Mouse (Mus musculus) natural killer cell, adult 2 months (primary cell): ENCODE data around the gene St5.
A peak's percentile ranks its signal among the peaks of the same experiment; 100 is the strongest.

Experiments used
- DNase-seq, 2 experiments: peaks; one replicate each; pipeline ENCODE4 v3.0.0; 2022; ENCODE audit warnings: low spot score in 2 of 2

Gene St5

DNA sequence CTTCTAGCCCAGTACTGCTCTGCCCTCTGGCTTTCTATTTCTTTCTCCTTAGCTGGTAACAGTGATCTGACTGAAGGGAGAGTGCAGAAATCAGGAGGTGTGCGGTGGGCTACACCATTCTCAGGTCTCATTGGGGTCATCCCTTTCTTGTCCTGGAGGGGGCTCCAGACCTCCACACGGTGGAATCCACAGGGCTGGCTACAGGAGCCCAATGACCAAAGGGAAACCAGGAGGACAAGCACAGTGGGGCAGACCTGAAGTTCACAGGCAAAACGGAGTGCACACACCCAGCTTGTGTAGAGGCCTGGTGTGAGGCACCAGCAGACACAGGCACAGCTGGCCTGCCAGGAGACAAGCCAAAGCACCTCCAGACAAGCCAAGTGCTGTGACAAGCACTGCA lies 175.0 kb downstream of the St5 start:
- DNase-seq, result peak in 1 of 2 experiments; percentile 23

DNA sequence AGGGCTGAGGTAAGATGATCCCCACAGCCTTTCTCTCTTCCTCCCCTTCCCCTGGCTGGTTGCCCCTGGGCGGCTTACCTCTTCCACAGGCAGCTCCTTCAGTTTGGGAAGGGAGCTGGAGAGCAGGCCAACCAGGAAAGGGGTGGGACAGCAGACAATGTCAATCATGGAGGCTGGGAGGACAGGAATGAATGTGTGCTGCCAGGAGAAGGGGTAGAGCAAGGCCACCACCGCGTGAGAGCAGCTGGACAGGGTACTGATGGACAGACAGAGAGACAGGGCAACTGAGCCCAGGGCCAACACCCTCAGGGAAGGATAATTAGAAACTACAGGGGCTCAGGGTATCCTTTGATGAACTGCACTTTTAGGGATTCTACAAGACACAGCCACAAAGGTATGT lies 175.9 kb downstream of the St5 start:
- no peak for DNase-seq

- DNase-seq, result no peak
These were observed 177.4 kb downstream of the St5 start for GRCm38 (mm10) chr7:109525740-109526663.

DNA sequence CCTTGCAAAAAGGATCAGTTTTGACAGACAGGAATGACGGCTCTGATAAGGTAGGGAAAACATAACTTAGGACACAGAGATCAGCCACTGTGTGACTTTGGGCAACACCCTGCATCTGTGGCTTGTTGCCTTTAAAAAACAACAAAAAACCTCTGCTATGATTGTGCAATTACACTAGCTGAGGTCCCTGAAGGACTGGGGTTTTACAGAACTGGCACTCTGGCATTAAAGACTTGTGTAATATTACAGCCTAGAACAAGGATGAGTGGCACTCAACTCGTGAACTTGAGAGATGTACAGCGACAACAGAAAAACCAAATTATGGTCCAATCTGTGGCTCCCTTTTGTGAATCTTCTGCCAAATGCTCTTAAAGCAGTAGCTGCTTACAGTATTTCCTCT lies 178.6 kb downstream of the St5 start:
- no peak for DNase-seq

DNA sequence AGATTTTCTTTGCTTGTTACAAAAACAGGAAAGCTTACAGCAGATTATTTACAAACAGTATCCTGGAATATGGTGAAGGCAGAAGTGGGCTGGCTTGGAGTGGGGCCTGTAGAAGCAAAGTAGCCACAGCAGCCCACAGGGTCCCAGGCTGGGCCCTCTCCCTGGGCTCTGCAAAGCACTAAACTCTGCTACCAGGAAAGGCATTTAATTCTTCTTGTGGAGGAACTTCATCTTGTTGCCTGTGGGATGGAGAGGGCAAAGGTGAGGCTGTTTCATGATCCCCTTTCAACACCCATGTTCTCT lies 179.0 kb downstream of the St5 start:
- DNase-seq, result no peak

DNA sequence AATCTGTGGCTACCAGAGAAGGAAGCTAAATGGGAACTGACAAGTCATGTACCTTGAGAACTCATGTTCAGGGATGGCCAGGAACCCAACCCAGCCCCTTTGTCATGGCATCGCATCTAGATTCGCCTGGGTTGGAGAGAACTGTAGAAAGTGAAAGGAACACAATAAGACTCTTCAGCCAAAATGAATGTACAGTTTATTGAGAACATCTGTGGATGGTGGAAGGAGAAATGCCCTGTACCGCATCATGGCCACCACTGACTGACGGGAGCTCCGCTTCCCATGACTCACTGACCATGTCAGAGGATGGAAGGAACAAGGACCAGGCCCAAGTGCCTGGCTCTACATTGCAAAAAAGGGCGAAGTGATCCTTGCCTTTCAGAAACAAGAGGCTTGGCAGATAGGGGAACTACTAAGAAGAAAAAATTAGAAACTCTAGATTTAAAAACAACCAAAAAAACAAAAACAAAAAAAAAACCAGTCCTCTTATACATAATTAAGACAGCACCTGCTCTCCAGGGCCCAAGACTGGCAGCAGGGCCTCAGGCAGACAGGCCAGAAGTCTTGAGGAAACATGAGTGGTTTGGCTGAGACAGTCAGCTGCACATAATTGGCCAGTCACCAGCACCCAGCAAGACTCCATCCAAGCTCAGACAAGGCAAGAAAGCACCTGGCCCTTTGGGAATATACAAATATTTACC lies 179.5 kb downstream of the St5 start:
- no peak for DNase-seq

- no peak for DNase-seq
These were observed 180.1 kb downstream of the St5 start for GRCm38 (mm10) chr7:109523304-109523703.

DNA sequence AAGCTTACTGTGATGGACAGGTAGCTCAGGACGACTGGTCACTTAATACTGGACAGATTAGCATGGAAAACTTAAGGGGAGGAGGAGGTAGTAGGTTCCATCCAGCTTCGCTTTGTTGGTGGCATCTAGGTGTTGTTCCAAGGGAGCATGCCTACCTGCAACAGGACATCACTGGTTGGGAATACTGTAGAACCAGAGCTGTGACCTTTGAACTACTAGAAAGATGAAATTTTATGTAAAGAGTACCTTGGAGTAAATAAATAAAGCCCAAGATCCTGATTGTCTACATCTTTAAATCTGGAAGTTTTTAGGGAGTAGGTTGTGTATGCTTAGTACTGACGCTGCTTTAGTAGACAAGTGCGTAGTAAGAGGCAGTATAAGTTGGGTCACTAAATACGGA lies 181.3 kb downstream of the St5 start:
- no peak for DNase-seq

DNA sequence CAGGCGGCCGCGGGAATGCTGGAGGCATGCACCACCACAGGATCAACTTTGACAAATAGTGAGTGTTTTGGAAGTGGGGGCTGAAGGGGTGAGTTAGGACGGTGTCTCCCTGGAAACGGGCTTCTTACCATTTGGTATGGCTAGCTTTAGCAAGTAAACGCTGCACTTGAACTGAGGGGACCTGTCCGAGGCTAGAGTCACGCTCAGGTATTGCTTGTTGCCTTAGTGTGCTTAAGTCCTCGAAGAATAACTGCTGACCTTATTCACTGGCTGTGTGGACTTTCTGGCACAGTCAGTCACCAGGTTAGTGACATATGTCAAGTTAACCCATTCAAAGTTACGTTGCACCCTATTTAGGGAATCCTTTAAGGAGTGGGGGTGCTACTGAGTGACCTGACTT lies 183.5 kb downstream of the St5 start:
- DNase-seq, result no peak

GRCm38 (mm10) chr7:109518838-109519696 lies 184.3 kb downstream of the St5 start, which contains the start of gene Rpl27a:
Rpl27a (plus strand) TSS chr7:109519147.
- peak; percentile 99 for DNase-seq

DNA sequence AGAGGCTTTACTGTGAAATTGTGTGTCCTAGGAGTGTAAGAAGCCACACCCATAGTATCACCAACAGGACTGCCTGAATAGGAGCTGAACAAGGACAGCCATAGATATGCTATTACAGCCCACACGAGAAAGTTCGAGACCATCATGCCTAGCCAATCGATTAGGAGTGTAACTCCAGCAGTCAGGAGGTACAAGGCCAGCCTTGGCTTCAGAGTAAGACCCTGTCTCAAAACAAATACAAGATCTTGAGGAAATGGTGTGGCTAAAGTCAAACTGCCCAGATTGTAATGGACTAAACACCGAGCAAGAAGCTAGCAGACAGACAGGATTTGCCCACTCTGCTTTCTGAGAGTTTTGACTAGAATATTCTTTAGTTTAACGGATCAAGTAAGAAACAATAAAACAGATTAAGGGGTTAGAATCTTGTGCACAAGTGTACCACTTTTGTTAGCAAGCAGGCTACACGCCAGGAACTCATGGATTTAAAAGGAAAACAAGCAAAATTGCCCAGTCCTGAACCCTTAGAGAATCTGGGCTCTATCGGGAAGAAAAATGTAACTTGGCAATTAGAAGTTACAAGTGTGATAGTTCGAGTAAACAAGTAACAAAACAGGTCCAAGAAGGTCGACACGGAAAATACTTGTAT lies 185.2 kb downstream of the St5 start:
- DNase-seq, result no peak

DNA sequence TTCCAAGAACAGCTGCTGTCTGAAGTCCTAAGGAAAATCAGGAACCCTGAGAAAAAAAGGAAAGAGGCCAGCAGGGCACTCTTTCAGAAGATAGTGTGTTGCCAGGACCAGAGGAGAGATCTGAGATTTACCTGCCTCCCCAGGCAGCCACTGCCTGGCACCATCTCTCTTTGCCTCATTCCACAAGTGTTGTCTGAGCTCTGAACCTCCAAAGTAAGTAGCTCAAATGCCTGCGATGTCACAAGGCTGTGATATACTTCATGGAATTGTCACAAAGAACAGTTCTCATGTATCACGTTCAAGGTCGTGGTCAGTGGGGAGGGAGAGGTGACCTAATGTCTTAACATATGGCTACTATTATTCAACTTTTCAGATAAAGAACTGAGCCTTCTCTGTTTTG lies 186.9 kb downstream of the St5 start:
- no peak for DNase-seq

DNA sequence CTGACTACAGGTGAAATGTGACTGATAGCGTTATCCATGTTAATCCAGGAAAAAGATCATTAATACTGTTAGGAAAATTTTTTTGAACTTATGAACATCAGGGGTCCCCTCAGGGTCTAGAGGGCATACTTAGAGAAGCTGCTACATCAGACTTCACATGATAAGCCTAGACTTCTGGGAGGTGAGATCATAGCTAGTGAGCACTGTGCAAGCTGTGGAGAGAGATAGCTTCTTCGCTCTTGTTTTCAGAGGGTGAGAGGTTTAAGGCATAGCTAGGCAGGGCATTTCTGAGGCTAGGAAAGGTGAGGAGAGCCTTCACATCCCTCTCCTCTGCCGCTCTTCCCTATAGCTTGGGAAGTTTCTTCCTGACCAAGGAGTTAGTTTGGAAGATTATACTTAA lies 191.6 kb downstream of the St5 start:
- DNase-seq, result no peak

- peak in 1 of 2 experiments; percentile 24 for DNase-seq
These were observed 192.6 kb downstream of the St5 start for GRCm38 (mm10) chr7:109510799-109511198.

DNA sequence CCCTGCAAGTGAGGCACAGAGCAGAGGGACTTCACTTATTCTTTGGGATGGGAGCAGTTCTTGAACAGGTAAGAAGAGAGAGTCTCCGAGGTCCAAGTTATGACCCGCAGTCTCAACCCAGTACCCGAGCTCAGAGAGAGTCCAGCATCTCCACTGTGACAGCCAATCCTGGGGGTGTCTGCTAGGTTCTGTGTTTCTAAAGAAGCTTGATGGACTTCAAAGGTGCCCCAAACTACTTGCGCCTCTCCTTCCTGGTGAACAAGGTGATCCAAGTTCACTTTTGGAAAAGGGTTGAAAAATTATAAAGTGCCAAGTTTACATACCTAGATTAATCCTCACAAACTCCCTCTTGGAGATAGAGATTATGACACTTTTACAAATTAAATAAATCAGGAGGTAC lies 195.4 kb downstream of the St5 start, which contains the start of gene Trim66:
TSS of gene Trim66 (minus strand) at position 101 of the 400 bp plus-strand sequence.
- no peak for DNase-seq

- DNase-seq, result no peak
These were observed 195.8 kb downstream of the St5 start for GRCm38 (mm10) chr7:109507572-109507971.

GRCm38 (mm10) chr7:109507119-109507518 lies 196.3 kb downstream of the St5 start:
- no peak for DNase-seq

GRCm38 (mm10) chr7:109497507-109497906 lies 205.9 kb downstream of the St5 start:
- no peak for DNase-seq

GRCm38 (mm10) chr7:109493319-109494316 lies 209.8 kb downstream of the St5 start:
- DNase-seq, result no peak

GRCm38 (mm10) chr7:109492616-109493318 lies 210.6 kb downstream of the St5 start:
- no peak for DNase-seq
